Mouse (Mus musculus) ES-E14 (cell line): ENCODE data around the gene Dcbld1.

Experiments used
- CHD2 ChIP-seq: IDR thresholded peaks from 2 replicates; pipeline ENCODE4 v1.6.1; 2014; ENCODE audit warnings: mild to moderate bottlenecking, low read depth, low read length, inconsistent platforms
- HCFC1 ChIP-seq: IDR thresholded peaks from 2 replicates; pipeline ENCODE4 v1.6.1; 2012; ENCODE audit warnings: low read length, inconsistent platforms, borderline replicate concordance; ENCODE audit not compliant: insufficient read depth
- MAFK ChIP-seq: IDR thresholded peaks from 2 replicates; pipeline ENCODE4 v1.6.1; 2014; ENCODE audit warnings: mild to moderate bottlenecking, low read depth, low read length, inconsistent platforms; ENCODE audit not compliant: insufficient read depth
- ZC3H11A ChIP-seq: IDR thresholded peaks from 2 replicates; pipeline ENCODE4 v1.6.1; 2012; ENCODE audit warnings: low read depth, mild to moderate bottlenecking, inconsistent platforms, low read length, borderline replicate concordance

GRCm38 (mm10) chr10:52258180-52258948 lies 24.9 kb downstream of the Dcbld1 start:
- TF ChIP-seq MAFK = no peak
- no peak for TF ChIP-seq HCFC1
- TF ChIP-seq ZC3H11A = no peak
- TF ChIP-seq CHD2 = no peak
